Mouse (Mus musculus) kidney, embryonic 14.5 days (tissue): ENCODE data around the gene Bdnf. TPM values are rescaled to one million over a fixed set of nuclear protein-coding genes. Genes with fewer than 3 reads are reported as not detected.

Experiments
- ATAC-seq: fragments of 200-750 bp; cut with Nextera tagmentation; 2 replicates; pipeline ENCODE4 v1.8.0; 2017; ENCODE audit warnings: moderate number of reproducible peaks, mild to moderate bottlenecking, moderate TSS enrichment, moderate library complexity; ENCODE audit not compliant: low FRiP score, low TSS enrichment
- H3K27ac ChIP-seq: fragments of 300-500 bp; sonication (generic); 2 replicates; pipeline ENCODE4 v1.5.1; 2014; ENCODE audit warnings: low read depth, mild to moderate bottlenecking, low read length, moderate library complexity, mixed read lengths
- H3K27me3 ChIP-seq: fragments of 300-500 bp; sonication (generic); 2 replicates; pipeline ENCODE4 v1.6.1; 2014; ENCODE audit warnings: mild to moderate bottlenecking, low read length; ENCODE audit not compliant: control insufficient read depth, insufficient read depth
- H3K36me3 ChIP-seq: fragments of 300-500 bp; sonication (generic); 2 replicates; pipeline ENCODE4 v1.6.1; 2014; ENCODE audit warnings: low read length, mixed read lengths; ENCODE audit not compliant: control insufficient read depth, insufficient read depth
- H3K4me1 ChIP-seq: fragments of 300-500 bp; sonication (generic); 2 replicates; pipeline ENCODE4 v1.6.1; 2014; ENCODE audit warnings: low read length, mixed read lengths; ENCODE audit not compliant: control insufficient read depth, insufficient read depth
- H3K4me2 ChIP-seq: fragments of 300-500 bp; sonication (generic); replicated peaks from 2 replicates; pipeline ENCODE4 v1.6.1; 2014; ENCODE audit warnings: low read depth, mild to moderate bottlenecking, low read length
- H3K4me3 ChIP-seq: fragments of 300-500 bp; sonication (generic); 2 replicates; pipeline ENCODE4 v1.5.1; 2014; ENCODE audit warnings: mild to moderate bottlenecking, low read length
- H3K9ac ChIP-seq: fragments of 300-500 bp; sonication (generic); 2 replicates; pipeline ENCODE4 v1.6.1; 2014; ENCODE audit warnings: low read depth, mild to moderate bottlenecking, low read length, moderate library complexity
- H3K9me3 ChIP-seq: fragments of 300-500 bp; sonication (generic); 2 replicates; pipeline ENCODE4 v1.6.1; 2016; ENCODE audit warnings: low read length; ENCODE audit not compliant: control insufficient read depth
- WGBS: fragments of 180-500 bp; shearing (Covaris S2); extraction: QIAGEN DNeasy Blood & Tissue Kit; methylation state at CpG from one replicate; pipeline ENCODE4 v1.1.7; 2014; 5-methylcytosine and 5-hydroxymethylcytosine counted together
- polyA plus RNA-seq: library from polyadenylated mRNA; unstranded; fragments of >200 nt; fragmentation: Nextera tagmentation; extraction: Ambion mirVana; gene quantifications from 2 replicates; pipeline ENCODE4 v1.2.1, GENCODE M21; 2014

Bdnf gene
- polyA plus RNA-seq, 1 experiment from 2014 or later: 0.79 TPM

DNA sequence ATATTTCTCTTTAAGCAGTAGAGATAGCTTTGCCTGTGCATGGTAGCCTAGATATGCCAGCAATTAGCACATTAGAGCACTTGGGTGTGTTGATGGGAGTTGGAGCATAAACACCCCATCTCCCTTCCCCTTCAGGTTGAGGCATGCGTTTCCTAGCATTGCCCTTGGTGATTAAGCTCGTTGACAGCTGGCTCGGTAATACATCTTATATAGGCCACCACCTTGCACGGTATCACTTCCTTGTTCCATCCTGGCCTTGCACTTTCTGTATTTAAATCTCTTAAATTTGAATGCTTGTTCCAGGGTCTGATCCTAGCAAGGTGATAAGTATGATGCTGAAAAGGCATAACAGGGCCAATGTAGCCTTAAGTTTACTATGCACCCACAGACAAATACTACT lies 74.3 kb downstream of the Bdnf start:
- Histone ChIP-seq H3K36me3 (no peaks in the 10 kb centered on the region), H3K4me1 (no peaks in the 10 kb centered on the region), H3K27me3 (no peaks in the 10 kb centered on the region), H3K9ac (no peak overlapping the region), H3K4me3 (no peak overlapping the region), H3K4me2 (no peak overlapping the region), H3K9me3 (no peaks in the 10 kb centered on the region), H3K27ac (no peak overlapping the region)
- WGBS: 75% methylated on average over 4 of the region's 4 CpGs
- no peak for ATAC-seq

GRCm38 (mm10) chr2:109749964-109750363 lies 75.5 kb downstream of the Bdnf start:
- no peak overlapping the region for H3K4me3 ChIP-seq
- H3K27me3 ChIP-seq: no peaks in the 10 kb centered on the region
- no peak overlapping the region for H3K4me2 ChIP-seq
- no peaks in the 10 kb centered on the region for H3K9me3 ChIP-seq
- no peaks in the 10 kb centered on the region for H3K36me3 ChIP-seq
- no peaks in the 10 kb centered on the region for H3K4me1 ChIP-seq
- no peak overlapping the region for H3K9ac ChIP-seq
- no peak overlapping the region for H3K27ac ChIP-seq
- no peak for ATAC-seq

GRCm38 (mm10) chr2:109750484-109750883 lies 76.0 kb downstream of the Bdnf start:
- no peak overlapping the region for H3K9ac ChIP-seq
- H3K27me3 ChIP-seq: no peaks in the 10 kb centered on the region
- H3K36me3 ChIP-seq: no peaks in the 10 kb centered on the region
- H3K9me3 ChIP-seq: no peaks in the 10 kb centered on the region
- WGBS: 83% methylated on average over 1 of the region's 1 CpGs
- no peak for ATAC-seq
- no peak overlapping the region for H3K4me2 ChIP-seq
- H3K4me3 ChIP-seq: no peak overlapping the region
- no peak overlapping the region for H3K27ac ChIP-seq
- H3K4me1 ChIP-seq: no peaks in the 10 kb centered on the region

GRCm38 (mm10) chr2:109756305-109756704 lies 81.8 kb downstream of the Bdnf start:
- Histone ChIP-seq H3K4me1 (no peaks in the 10 kb centered on the region), H3K36me3 (no peaks in the 10 kb centered on the region), H3K9ac (no peak overlapping the region), H3K4me2 (no peak overlapping the region), H3K27ac (no peak overlapping the region), H3K9me3 (no peaks in the 10 kb centered on the region), H3K4me3 (no peak overlapping the region), H3K27me3 (no peaks in the 10 kb centered on the region)
- 93% methylated on average over 2 of the region's 2 CpGs for WGBS
- no peak for ATAC-seq

DNA sequence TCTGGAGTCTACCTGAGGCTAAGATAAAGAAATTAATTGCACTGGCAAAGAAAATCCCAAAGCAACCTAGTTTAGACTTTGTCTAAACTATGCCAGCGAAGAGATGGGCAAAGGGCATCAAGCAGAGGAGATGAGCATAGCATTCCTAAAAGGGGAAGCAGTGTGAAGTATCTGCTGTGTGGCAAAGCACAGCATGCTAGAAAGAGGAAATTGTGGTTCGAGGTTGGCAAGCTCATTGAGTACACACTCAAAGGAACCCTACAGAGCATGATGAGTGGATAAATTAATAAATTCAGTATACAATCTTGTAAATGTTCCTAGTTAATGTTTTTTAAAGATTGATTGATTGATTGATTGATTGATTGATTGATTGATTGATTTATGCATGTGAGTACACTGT lies 92.3 kb downstream of the Bdnf start:
- Histone ChIP-seq H3K4me1 (no peaks in the 10 kb centered on the region), H3K27me3 (no peaks in the 10 kb centered on the region), H3K4me3 (no peak overlapping the region), H3K9me3 (no peaks in the 10 kb centered on the region), H3K4me2 (no peak overlapping the region), H3K27ac (no peak overlapping the region), H3K36me3 (no peaks in the 10 kb centered on the region), H3K9ac (no peak overlapping the region)
- ATAC-seq: no peak
- WGBS: 93% methylated on average over 2 of the region's 2 CpGs

DNA sequence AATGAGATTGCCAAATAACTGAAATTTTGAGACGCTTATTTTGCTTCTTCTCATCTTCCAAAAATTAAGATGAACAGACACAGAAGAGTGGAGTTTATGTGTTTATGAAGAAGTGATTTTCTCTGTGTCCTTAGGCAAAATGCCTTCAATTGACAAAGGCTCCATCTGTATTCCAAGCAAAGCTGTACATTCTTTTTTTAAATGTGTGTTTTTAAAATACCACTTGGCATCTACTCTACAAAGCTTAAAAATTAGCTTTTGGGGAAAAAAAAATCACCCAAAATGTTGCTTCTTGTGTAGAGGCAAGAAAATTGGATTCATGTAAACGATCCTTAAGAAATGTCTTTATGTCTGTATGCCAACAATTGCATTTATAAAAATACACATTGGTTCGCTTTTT lies 94.3 kb downstream of the Bdnf start:
- no peak for ATAC-seq
- Histone ChIP-seq H3K9me3 (no peaks in the 10 kb centered on the region), H3K4me1 (no peaks in the 10 kb centered on the region), H3K36me3 (no peaks in the 10 kb centered on the region), H3K4me3 (no peak overlapping the region), H3K27me3 (no peaks in the 10 kb centered on the region), H3K4me2 (no peak overlapping the region), H3K9ac (no peak overlapping the region), H3K27ac (no peak overlapping the region)
- 90% methylated on average over 3 of the region's 3 CpGs for WGBS

DNA sequence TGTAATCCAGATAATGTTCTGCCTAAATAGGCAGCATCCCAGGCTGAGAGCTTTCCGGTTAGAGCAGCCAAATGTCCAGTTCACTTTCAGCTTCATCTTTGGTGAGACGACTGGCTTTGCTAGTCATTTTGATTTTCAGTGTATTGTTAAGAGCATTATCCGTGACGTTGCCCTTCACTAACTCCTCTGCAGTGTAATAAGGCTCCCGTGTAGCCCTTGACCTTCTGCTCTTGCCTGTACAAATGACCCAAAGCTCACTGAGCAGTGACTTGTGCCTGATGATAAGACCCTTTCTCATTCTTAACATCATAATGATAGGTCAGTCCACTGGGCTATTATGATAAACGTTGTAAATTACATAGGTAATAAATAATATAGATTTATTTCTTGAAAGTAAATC lies 101.9 kb downstream of the Bdnf start:
- H3K36me3 ChIP-seq: no peaks in the 10 kb centered on the region
- H3K27ac ChIP-seq: no peak overlapping the region
- H3K4me2 ChIP-seq: no peak overlapping the region
- H3K4me1 ChIP-seq: no peaks in the 10 kb centered on the region
- ATAC-seq: no peak
- no peak overlapping the region for H3K4me3 ChIP-seq
- no peaks in the 10 kb centered on the region for H3K9me3 ChIP-seq
- 37% methylated on average over 6 of the region's 6 CpGs for WGBS
- no peak overlapping the region for H3K9ac ChIP-seq
- H3K27me3 ChIP-seq: no peaks in the 10 kb centered on the region

Other genes starting within 250 kb of the Bdnf start
- gene Lin7c, start 216.2 kb downstream of the Bdnf start, polyA plus RNA-seq: 50.8 and 80.7 TPM in 2 replicates
- 41.7 and 44.5 TPM in 2 replicates for gene Lgr4, start 242.9 kb downstream of the Bdnf start, polyA plus RNA-seq